Mouse (Mus musculus) intestine, embryonic 14.5 days (tissue): ENCODE measurements around the gene Dnmt3a. TPM values are rescaled to one million over a fixed set of nuclear protein-coding genes. Genes with fewer than 3 reads are reported as not detected.
"Not testable (repeated sequence)": the region's sequence is repeated elsewhere in the genome, so short reads cannot be mapped to it uniquely, and the experiment has no call there.

Source experiments
- ATAC-seq: fragments of 200-750 bp; cut with Nextera tagmentation; replicated peaks from 2 replicates; pipeline ENCODE4 v1.8.0; 2017; ENCODE audit warnings: low read depth, moderate number of reproducible peaks, moderate TSS enrichment, moderate library complexity; ENCODE audit not compliant: low FRiP score, low TSS enrichment
- DNase-seq: peaks from one replicate; pipeline ENCODE4 v3.0.0-alpha.2; 2018; ENCODE audit warnings: low spot score
- H3K27ac ChIP-seq: fragments of 300-500 bp; sonication (generic); 2 replicates; pipeline ENCODE4 v1.5.1; 2014; ENCODE audit warnings: low read depth, mild to moderate bottlenecking, control low read depth
- H3K27me3 ChIP-seq: fragments of 300-500 bp; sonication (generic); replicated peaks from 2 replicates; pipeline ENCODE4 v1.6.1; 2014; ENCODE audit warnings: low read length, control low read depth; ENCODE audit not compliant: control insufficient read depth, insufficient read depth
- H3K36me3 ChIP-seq: fragments of 300-500 bp; sonication (generic); 2 replicates; pipeline ENCODE4 v1.6.1; 2014; ENCODE audit warnings: low read length, control low read depth; ENCODE audit not compliant: control insufficient read depth, insufficient read depth
- H3K4me1 ChIP-seq: fragments of 300-500 bp; sonication (generic); replicated peaks from 2 replicates; pipeline ENCODE4 v1.6.1; 2014; ENCODE audit warnings: low read length, control low read depth, mixed read lengths; ENCODE audit not compliant: control insufficient read depth, insufficient read depth
- H3K4me2 ChIP-seq: fragments of 300-500 bp; sonication (generic); 2 replicates; pipeline ENCODE4 v1.6.1; 2014; ENCODE audit warnings: low read length
- H3K4me3 ChIP-seq: fragments of 300-500 bp; sonication (generic); 2 replicates; pipeline ENCODE4 v1.5.1; 2014; ENCODE audit warnings: low read depth, low read length, control low read depth, mixed read lengths
- H3K9ac ChIP-seq: fragments of 300-500 bp; sonication (generic); 2 replicates; pipeline ENCODE4 v1.6.1; 2014; ENCODE audit warnings: mild to moderate bottlenecking, low read length
- H3K9me3 ChIP-seq: fragments of 300-500 bp; sonication (generic); 2 replicates; pipeline ENCODE4 v1.6.1; 2016; ENCODE audit warnings: low read length, control low read depth; ENCODE audit not compliant: control insufficient read depth
- WGBS: fragments of 180-500 bp; shearing (Covaris S2); extraction: QIAGEN DNeasy Blood & Tissue Kit; methylation state at CpG from one replicate; pipeline ENCODE4 v1.1.7; 2014; 5-methylcytosine and 5-hydroxymethylcytosine counted together
- polyA plus RNA-seq: library from polyadenylated mRNA; unstranded; fragments of >200 nt; fragmentation: Nextera tagmentation; extraction: Ambion mirVana; gene quantifications from 2 replicates; pipeline ENCODE4 v1.2.1, GENCODE M21; 2014

Dnmt3a gene
- polyA plus RNA-seq, 1 experiment from 2014 or later = 69.3 TPM

DNA sequence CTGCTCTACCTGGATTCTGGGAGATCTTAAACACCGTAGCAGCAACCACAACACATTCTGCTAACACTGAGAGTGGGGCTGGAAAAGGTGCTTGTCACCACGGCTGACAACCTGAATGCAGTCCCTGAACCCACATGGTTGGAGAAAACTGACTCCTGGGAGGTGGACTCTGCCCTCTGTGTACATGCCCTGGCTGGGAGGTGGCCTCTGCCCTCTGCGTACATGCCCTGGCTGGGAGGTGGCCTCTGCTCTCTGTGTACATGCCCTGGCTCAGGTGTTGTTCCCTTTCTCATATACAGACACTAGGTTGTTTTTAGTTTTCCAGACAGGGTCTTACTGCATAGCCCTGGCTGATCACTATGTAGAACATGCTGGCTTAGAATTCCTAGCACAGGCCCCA lies 113.6 kb downstream of the Dnmt3a start:
- Histone ChIP-seq H3K9me3 (no peaks in the 10 kb centered on the region), H3K4me2 (no peak overlapping the region), H3K9ac (no peak overlapping the region), H3K4me3 (no peak overlapping the region), H3K27ac (no peak overlapping the region), H3K4me1 (peaks cover 8% of the 10 kb centered on the region; the same call in 1 of the 2 replicates), H3K27me3 (no peaks in the 10 kb centered on the region), H3K36me3 (0 out of 2 replicates have a peak, but pooled peaks cover 4% of the 10 kb centered on the region)
- 68% methylated on average over 3 of the region's 3 CpGs for WGBS
- no peak for DNase-seq
- ATAC-seq = peak; percentile 53; the same call in 1 of the 2 replicates

DNA sequence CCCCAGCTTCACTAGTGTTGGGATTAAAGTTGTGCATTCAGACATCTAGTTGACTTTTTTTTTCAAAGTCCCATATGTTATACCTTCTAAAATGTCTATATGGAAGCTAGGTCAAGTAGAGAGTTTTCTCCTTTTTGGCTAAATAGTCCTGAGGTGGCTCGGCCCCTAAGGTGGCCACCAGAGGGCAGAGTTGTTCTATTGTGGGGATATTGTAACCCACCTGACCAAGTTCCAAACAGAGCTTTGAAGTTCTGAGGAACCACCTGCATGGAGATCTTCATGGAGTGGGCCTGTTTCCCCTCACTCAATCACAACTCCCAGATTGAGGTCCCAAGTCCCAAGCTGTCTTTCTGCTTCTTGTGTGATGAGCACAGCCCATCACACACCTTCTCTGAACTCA lies 120.3 kb downstream of the Dnmt3a start:
- DNase-seq (peak; percentile 89), ATAC-seq (no peak)
- H3K4me3 ChIP-seq = no peak overlapping the region
- no peaks in the 10 kb centered on the region for H3K4me1 ChIP-seq
- H3K36me3 ChIP-seq = no peaks in the 10 kb centered on the region
- no peak overlapping the region for H3K4me2 ChIP-seq
- H3K9me3 ChIP-seq = no peaks in the 10 kb centered on the region
- 0% methylated on average over 1 of the region's 1 CpGs for WGBS
- H3K27ac ChIP-seq = no peak overlapping the region
- H3K9ac ChIP-seq = no peak overlapping the region
- no peaks in the 10 kb centered on the region for H3K27me3 ChIP-seq

DNA sequence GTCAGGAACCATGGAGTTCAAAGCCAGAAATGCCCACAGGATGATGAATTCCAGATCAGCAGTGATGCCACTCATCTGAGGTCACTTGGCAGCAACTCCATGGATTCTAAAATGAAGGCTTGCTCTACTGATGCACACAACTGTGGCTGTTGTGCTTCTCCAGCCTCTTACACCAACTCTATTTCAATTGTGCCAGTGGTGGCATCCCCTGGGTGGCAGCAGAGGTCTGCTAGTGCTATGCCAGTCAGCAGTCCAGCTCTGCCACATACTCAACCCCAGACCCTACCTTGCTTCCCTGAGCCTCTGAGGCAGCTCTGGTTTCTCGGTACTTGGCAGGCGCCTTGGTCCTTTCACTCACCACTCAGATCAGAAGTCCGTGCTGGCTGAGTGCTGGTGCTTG lies 123.0 kb downstream of the Dnmt3a start:
- Histone ChIP-seq H3K4me3 (no peak overlapping the region), H3K4me1 (no peaks in the 10 kb centered on the region), H3K4me2 (no peak overlapping the region), H3K36me3 (no peaks in the 10 kb centered on the region), H3K27ac (no peak overlapping the region), H3K9ac (no peak overlapping the region), H3K27me3 (no peaks in the 10 kb centered on the region), H3K9me3 (no peaks in the 10 kb centered on the region)
- ATAC-seq = no peak
- no peak for DNase-seq
- WGBS = 81% methylated on average over 3 of the region's 3 CpGs

DNA sequence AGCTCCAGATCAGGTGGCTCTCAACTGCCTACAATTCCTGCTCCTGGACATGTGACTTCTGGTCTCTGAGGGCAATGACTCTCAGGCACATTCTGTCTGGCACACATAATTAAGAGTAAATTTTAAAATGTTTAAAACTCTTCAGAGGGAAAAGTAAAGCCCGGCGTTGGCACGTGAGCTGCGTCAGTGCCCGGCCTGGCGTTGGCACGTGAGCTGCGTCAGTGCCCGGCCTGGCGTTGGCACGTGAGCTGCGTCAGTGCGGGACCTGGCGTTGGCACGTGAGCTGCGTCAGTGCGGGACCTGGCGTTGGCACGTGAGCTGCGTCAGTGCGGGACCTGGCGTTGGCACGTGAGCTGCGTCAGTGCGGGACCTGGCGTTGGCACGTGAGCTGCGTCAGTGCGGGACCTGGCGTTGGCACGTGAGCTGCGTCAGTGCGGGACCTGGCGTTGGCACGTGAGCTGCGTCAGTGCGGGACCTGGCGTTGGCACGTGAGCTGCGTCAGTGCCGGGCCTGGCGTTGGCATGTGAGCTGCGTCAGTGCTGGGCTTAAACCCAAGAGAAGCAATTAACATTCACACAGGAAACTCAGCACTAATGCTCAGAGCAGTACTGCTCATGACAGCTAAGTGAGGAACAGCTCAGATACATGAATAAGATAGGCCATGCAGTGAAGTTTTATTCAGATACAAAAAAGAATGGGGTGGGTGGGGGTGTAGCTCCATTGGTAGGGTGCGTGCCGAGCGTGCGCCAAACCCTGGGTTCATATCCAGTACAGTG lies 124.5 kb downstream of the Dnmt3a start:
- WGBS = 89% methylated on average over 31 of the region's 47 CpGs

DNA sequence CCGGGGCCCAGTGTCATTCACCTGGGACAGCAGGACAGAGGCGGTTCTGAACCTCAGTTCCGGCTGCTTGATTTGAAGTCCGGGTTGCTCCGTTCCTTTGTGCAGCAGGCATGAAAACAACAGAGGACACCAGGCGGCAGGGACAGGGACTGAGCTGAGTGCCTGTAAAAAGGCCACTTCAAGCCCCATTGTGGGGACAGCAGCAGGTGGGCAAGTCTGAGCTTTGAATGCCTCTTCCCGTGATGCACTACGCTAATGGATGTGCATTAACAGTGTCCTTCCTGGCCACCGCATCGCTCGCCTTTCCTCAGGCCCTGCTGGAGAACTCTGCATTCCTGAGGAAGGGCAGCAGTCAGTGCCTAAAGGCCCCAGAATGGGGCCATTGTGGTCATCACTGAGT lies 136.2 kb downstream of the Dnmt3a start:
- no peaks in the 10 kb centered on the region for H3K9me3 ChIP-seq
- no peak overlapping the region for H3K9ac ChIP-seq
- no peaks in the 10 kb centered on the region for H3K36me3 ChIP-seq
- whole genome bisulfite sequencing = 42% methylated on average over 11 of the region's 11 CpGs
- H3K27ac ChIP-seq = no peak overlapping the region
- DNase-seq (no peak), ATAC-seq (no peak)
- no peaks in the 10 kb centered on the region for H3K27me3 ChIP-seq
- no peak overlapping the region for H3K4me3 ChIP-seq
- H3K4me1 ChIP-seq = no peaks in the 10 kb centered on the region
- H3K4me2 ChIP-seq = no peak overlapping the region

More for the DNA sequence above, 124.5 kb downstream of the Dnmt3a start:
- not testable (repeated sequence) for H3K9me3 ChIP-seq, DNase-seq, ATAC-seq, H3K4me1 ChIP-seq, H3K4me2 ChIP-seq, H3K9ac ChIP-seq, H3K27me3 ChIP-seq, H3K36me3 ChIP-seq, H3K4me3 ChIP-seq, H3K27ac ChIP-seq

DNA sequence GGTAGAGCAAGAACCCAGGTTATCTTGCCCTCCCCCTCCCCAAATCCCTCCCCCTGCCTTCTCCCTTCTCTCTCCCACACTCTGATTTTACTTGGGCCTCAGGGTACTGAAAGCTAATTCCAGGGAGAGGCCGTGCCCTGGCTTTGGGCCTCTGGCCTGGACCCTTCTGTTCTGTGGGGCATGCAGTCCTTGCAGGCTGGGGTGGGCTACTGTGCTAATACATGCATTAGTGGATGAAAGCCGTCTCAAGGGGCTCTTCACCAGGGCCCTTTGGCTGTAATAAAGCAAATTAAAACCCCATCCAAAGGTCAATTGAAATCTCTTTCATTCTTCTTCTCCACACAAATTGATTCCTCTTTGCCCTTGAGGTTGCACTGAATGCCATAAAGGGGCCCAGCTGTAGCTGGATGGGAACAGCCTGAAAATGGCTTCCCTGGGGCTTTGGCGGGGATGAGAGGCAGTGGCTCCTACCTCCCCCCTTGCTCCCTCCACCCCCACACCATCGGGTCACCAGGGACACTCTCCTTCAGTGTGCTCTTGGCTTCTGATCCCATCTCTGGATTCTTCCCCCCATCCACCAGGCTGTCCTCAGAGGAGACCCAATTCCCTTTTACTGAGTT lies 138.8 kb downstream of the Dnmt3a start:
- WGBS = 54% methylated on average over 4 of the region's 4 CpGs
- H3K36me3 ChIP-seq = no peaks in the 10 kb centered on the region
- no peaks in the 10 kb centered on the region for H3K27me3 ChIP-seq
- ATAC-seq = no peak
- no peak for DNase-seq
- H3K27ac ChIP-seq = no peak overlapping the region
- H3K4me1 ChIP-seq = no peaks in the 10 kb centered on the region
- H3K9ac ChIP-seq = no peak overlapping the region
- no peak overlapping the region for H3K4me3 ChIP-seq
- H3K4me2 ChIP-seq = no peak overlapping the region
- no peaks in the 10 kb centered on the region for H3K9me3 ChIP-seq

DNA sequence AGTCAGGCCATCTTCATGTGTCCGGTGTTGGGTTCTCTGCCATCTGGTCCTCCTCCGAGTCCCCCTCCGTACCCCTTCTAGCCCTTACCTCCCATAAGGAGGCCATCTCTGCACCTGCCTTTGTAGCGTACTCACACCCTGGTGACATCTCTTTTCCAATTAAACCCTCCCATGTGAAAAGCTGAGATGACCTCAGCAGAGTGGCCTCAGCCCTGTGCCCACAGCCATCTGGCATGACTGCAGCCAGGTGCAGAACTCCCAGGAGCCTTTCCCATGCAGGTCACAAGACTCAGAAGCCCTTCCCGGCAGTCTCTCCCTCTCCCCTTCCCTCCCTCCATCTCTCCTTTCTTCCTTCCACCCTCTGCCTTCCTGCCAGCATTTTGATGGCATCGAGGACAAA lies 141.7 kb downstream of the Dnmt3a start:
- no peaks in the 10 kb centered on the region for H3K36me3 ChIP-seq
- no peaks in the 10 kb centered on the region for H3K27me3 ChIP-seq
- H3K4me3 ChIP-seq = no peak overlapping the region
- H3K4me2 ChIP-seq = no peak overlapping the region
- ATAC-seq (no peak), DNase-seq (no peak)
- H3K27ac ChIP-seq = no peak overlapping the region
- 77% methylated on average over 6 of the region's 6 CpGs for WGBS
- H3K4me1 ChIP-seq = no peaks in the 10 kb centered on the region
- no peak overlapping the region for H3K9ac ChIP-seq
- no peaks in the 10 kb centered on the region for H3K9me3 ChIP-seq

DNA sequence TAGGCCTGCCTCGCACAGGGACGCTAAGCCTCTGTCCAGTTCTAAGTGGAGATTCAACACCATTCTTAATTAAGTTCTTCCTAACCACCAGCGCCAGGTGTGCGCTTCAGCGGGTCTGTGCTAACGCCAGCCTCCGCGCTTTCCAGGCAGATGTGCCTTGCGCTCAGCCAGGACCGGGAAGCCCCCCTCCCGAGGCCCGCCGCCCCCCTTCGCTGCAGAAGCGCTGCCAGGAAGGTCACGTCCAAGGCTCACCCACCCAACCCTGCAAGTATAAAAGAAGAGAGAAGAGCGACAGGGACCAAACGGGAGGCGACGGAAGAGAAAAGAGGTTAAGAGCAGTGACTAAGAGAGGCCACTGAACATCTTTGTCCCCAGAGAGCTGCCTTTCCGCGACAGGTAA lies 148.8 kb downstream of the Dnmt3a start, which contains the start of gene Pomc:
Pomc (plus strand) TSS at position 301 of the 400 bp plus-strand sequence.
- no peak within 1 kb of the TSS for H3K4me3 ChIP-seq
- no peaks in the 10 kb centered on the region for H3K9me3 ChIP-seq
- DNase-seq (no peak), ATAC-seq (no peak)
- H3K9ac ChIP-seq = no peak within 1 kb of the TSS
- no peaks in the 10 kb centered on the region for H3K4me1 ChIP-seq
- H3K27me3 ChIP-seq = peaks cover 19% of the 10 kb centered on the region
- WGBS = 15% methylated on average over 22 of the region's 22 CpGs
- no peaks in the 10 kb centered on the region for H3K36me3 ChIP-seq
- H3K27ac ChIP-seq = no peak within 1 kb of the TSS
- H3K4me2 ChIP-seq = no peak within 1 kb of the TSS
